Mouse (Mus musculus): Measurements from ENCODE around the gene Glp1r. TPM values are rescaled to one million over a fixed set of nuclear protein-coding genes. Genes with fewer than 3 reads are reported as not detected.
A peak's percentile ranks its signal among the peaks of the same experiment; 100 is the strongest.

The Glp1r gene
- under 1 TPM; 0.52 to 0.81 TPM for total RNA-seq (2021)

- no peak for DNase-seq
Observed at GRCm38 (mm10) chr17:30901627-30902026, at the start of gene Glp1r. Glp1r (plus strand) TSS chr17:30901817.

GRCm38 (mm10) chr17:30852345-30852744 lies 49.3 kb upstream of the Glp1r start:
- DNase-seq, result no peak

DNA sequence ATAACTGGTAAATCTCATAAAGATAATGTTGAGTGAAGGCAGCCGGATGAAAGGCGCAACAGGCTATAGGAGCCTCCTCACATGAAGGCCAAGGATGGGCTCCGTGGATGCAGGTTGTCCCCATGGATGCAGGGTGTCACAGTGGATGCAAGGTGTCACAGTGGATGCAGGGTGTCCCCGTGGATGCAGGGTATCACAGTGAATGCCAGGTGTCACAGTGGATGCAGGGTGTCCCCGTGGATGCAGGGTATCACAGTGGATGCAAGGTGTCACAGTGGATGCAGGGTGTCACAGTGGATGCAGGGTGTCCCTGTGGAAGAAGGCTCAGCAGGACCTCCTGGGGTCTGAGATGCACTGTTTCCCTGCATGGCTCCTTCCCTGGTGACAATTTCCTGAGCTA lies 44.3 kb upstream of the Glp1r start:
- no peak for DNase-seq

DNA sequence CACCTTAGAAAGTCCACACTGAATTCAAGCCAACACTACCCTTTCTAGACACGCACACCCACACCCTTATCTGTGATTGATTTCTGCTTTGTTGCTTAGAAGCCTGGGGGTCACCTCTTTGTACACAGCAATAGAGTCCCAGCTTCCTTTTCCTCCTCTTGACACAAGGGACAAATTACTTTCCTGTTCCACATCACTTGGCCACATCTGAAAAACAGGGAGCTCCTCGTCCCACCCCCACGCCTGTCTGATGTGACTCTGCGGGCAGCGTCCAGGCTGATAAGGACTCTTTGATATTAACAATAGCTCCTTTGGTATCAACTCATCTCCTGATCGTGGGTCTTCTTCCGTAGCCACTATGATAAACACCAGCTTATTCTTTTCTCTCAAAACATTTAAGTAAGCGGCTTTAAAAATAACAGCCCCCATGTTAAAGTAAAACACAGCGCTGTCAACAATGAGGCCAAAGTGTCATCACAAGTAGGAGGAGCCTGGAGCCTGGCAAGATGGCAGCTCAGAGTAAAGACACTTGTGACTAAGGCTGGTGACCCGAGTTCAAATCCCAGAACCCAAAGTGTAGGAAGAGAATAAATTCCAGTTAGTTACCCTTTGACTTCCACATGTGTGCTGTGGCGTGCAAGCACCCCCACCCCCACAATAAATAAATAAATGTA lies 42.9 kb upstream of the Glp1r start:
- no peak for DNase-seq

DNA sequence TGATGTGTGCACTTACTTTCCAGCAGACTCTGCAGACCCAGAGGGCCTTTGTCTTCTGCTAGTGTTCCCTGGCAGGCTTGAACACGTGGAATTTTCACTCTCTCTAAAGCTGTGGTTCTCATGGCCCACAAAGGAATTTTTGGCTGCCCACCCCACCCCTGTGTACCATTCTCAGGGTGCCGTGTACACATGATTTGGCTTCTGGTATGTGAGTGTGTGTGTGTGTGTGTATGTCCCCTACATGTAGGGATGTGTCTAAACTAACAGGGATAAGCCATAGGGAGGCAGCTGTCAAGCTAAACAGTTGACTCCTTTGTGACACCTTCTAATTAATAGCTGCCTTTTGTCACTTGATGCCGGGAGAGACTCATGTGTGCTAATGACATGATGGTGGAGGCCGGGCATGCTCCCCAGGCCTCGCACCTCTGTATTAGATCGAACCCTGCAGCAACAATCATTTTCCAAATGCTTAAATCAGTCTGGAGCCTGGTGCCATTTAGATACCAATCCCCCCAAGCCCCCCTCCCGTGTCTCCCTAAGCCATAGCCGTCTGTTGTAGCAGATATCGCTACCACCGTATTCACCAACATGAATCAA lies 41.5 kb upstream of the Glp1r start:
- DNase-seq, result no peak

- no peak for DNase-seq
Observed at GRCm38 (mm10) chr17:30860606-30861005, 41.0 kb upstream of the Glp1r start.

DNA sequence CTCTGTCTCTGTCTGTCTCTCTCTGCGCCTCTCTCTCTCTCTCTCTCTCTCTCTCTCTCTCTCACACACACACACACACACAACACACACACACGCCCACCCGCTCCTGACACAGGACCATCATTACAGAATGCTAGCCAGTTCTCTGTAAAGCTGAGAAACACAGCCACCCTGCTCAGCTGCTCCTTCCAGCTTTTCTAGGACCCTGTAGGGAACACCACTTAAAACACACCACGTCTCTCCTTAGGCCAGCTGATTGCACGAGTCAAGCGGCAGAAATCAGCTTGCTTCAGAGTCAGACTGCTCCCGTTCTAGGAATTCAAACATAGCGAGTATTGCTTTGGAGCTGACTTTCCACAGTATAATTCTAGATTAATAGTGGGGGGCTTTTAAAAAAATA lies 35.3 kb upstream of the Glp1r start:
- no peak for DNase-seq

DNA sequence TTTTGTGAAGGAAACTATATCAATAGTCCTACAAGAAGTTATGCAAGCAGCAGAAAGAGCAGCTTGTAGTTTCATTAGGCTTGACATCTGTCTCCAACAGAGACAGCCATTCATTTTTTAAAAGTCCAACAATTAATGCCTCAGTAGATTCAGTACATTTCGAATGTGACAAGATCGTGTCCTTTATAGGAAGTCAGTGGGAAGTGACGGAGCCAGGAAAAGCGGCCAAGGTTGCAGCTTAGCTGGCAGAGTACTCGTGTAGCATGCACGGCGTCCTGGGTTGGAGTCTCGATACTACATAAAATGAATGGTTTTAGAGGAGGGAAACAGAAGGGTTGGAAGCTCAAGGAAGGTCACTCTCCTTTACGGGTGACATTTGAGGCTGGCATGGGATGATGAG lies 34.7 kb upstream of the Glp1r start:
- no peak for DNase-seq

DNA sequence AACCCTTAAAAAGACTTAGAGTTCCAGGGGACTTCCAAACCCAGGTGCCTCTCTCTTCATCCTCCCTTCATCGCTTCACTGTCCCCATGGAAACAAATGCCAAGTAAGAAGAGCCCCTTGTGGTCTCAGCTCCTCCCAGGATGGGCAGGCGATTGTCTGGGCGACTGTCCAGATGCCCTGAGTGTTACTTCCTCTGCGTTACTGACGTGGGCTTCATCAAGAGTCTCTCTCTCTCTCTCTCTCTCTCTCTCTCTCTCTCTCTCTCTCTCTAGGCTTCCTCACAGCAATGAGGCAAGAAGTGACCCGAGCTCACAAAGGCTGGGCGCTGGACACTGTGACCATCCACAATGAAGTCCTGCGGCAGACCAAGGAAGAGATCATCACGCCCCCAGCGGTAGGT lies 30.6 kb upstream of the Glp1r start:
- DNase-seq, result no peak

GRCm38 (mm10) chr17:30874276-30874675 lies 27.3 kb upstream of the Glp1r start:
- DNase-seq, result peak; percentile 25

DNA sequence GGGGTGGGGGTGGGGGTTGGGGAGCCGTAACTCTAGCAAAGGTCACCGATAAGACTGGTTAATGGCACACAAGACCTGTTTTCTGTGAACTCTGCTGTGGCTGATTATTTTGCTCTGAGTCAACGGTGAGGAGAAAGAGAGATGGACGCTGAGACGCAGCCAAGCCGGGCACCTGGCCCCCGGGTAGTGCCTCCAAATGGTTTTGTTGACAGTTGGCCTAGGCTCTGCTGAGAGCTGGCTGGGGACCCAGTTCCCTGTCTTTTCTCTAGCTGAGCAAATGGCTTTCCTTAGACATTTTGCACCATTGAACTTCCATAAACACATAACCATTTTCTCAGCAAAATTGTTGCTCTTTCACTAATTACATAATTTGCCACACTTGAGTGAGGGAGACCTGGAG lies 24.2 kb upstream of the Glp1r start:
- DNase-seq, result no peak

GRCm38 (mm10) chr17:30878626-30879025 lies 23.0 kb upstream of the Glp1r start:
- DNase-seq, result no peak

- DNase-seq, result no peak
Observed at GRCm38 (mm10) chr17:30880391-30880790, 21.2 kb upstream of the Glp1r start.

DNA sequence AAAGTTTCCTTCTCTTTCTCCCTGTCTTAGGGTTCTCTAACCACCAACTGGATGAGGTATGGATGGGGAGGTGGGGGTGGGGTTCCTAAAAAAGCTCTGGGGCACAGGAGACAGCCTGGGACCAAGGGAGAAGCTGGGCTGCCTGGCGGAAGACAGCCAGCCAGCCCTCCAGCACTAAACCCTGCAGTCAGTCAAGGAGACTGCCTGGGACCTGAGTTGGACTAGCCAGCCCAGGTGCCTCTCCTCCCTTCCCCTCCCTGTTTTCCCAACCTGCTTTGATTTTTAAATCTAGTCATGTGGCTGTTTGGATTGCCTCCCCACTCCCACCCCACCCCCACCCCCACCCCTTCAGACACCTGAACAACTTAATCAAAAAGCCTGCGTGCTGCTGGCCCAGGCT lies 20.6 kb upstream of the Glp1r start:
- DNase-seq, result no peak

DNA sequence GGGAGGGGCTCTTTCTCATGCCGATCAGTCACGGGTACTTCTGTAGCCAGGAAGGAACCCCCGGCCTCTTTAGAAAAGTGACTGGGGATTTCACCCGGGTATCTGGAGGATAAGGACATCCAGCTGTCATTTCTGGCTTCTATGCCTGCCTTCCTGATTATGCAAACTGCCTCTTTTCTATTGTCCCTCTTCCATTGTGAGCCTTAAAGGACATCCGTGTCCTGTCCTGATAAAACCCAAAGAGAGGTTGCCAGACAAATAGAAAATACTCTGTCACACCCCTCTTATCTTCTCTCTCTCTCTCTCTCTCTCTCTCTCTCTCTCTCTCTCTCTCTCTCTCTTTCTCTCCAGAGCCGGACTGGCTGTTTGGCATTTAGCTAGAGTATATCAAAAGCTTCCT lies 19.4 kb upstream of the Glp1r start:
- no peak for DNase-seq

GRCm38 (mm10) chr17:30883534-30883933 lies 18.1 kb upstream of the Glp1r start:
- DNase-seq, result no peak

GRCm38 (mm10) chr17:30892086-30892485 lies 9.5 kb upstream of the Glp1r start:
- DNase-seq, result no peak

GRCm38 (mm10) chr17:30892730-30893129 lies 8.9 kb upstream of the Glp1r start:
- DNase-seq, result peak; percentile 23

DNA sequence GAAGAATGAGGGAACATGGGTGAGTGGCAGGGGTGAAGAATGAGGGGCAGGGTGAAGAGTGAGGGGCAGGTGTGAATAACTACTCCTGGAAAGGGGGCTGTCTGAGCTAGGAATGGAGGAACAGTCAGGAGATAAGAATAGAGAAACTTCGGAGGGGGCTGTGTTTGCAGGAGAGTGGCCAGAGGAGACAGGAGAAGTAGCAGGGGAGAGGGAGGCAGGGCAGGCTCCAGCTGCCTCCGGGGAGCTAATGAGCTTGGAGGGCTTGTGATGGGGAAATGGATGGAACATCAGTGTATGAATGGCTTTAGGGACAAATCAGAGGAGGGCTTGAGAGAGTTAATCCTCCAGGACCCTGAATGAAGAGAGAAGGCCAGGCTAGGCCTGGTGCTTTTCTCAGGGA lies 4.5 kb upstream of the Glp1r start:
- DNase-seq, result no peak

DNA sequence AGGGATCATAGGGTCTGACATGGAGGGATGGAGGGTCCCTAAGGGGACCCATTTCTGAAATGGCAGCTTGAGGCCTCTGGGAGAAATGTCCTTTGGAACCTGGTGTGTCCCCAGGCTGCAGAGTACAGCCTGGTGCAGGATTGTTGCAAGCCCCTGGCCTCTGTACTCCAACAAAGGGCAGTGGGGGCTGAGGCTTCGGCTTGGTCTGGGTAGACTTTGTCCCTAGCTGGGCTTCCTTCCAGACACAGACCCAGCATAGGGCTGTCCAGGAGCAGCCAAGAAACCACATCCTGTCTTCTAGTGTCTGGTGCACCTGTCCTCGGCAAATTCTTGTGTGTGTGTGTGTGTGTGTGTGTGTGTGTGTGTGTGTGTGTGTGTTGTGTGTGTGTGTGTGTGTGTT lies 2.5 kb downstream of the Glp1r start:
- no peak for DNase-seq

DNA sequence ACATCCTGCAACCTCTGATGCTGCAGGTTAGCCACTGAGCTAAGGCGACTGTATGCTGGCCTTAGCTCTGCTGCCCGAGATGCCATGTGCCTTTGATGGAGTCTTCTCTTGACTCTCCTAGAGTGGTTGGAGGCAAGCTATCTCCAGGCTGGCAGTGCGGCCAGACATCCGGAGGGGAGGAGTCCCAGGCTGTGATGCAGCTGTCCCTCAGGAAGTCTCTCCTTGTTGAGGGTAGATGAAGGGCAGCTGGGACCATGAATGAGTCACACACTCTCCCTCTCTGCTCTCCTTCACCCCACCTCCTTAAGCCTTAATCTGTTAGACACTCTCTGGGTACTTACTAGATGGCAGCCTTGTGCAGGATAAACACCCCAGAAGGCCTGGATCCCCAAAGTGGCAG lies 6.0 kb downstream of the Glp1r start:
- DNase-seq, result no peak

DNA sequence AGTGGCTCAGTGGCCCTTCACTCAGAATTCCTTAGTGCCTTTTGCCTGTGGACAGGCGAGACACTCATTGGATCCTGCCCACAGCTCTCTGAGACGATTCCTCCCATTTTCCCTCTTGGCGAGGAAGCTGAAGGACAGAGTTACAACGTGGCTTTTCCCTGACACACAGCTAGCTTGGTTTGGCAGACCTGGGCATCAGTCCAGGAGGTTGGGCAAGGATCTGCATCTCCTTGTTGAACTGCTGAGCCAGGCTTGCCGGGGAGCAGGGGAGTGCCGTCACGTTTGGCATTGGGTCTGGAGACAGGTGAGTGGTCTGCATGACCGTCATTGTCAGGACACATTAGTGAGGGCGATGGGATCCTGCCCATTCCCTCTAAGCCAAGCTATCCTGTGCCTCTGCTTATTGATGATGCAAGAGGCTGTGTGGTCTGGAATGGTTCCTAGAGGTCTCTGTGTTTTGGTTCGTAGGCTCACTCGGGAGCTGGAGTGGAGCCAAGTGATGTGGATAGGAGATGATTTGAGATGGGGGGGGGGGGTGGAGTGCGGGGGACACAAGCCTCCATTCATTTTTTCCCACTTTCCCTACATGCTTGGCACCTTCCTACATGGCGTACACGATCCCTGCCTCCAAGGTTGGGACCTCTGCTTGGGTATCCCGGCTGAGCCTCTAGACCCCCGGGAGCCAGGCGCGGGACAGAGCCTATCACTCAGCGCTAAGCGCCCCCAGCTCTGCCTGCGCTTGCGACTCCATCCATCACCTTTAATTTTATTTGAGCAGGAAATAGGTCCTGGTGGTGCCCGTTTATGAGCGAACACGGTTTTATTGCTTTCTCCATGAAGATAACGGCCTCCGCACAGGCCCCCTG lies 9.5 kb downstream of the Glp1r start:
- DNase-seq, result no peak

DNA sequence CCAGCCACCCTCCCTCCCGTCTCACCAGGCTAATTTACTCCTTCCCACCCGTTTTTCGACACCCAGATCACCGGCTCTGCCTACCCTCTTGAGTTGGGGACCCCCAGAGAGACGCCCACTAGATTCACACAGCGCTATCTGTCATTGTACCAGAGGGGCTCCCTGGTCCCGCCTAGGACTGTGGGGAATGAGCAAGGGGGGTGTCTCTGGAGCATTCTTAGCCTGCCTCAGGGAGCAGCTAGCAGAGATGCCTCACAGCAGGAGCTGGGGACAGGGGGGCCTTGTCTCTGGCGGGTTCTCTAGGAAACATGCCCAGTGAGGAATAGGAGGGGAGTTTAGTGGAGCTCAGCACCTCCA lies 10.1 kb downstream of the Glp1r start:
- no peak for DNase-seq

DNA sequence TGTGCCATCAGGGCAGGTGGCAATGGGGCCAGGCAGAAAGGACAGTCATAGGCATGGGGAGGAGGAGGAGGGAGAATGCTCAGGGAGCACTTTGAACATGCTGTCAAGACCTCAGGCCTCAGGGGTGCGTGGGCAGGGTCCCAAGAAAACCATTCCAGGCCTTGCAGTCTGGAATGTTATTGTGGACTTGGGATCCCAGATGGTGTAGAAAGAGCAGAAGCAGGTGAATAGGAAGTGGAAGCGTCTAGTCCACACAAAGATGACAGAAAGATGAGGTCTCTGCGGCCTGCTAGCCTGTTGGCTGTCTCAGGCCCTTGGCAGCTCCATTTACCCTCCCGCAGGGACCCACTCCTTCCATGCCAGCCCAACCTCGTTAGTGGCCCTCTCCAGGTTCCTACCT lies 10.9 kb downstream of the Glp1r start:
- no peak for DNase-seq
